Mouse (Mus musculus) brain, adult 2 months (tissue): ENCODE measurements around the gene Fgfr2.
A peak's percentile ranks its signal among the peaks of the same experiment; 100 is the strongest.
"Not testable (repeated sequence)": the region's sequence is repeated elsewhere in the genome, so short reads cannot be mapped to it uniquely, and the experiment has no call there.

Experiments used
- DNase-seq: peaks from one replicate; pipeline ENCODE4 v3.0.0; 2011; ENCODE audit warnings: low read depth, low spot score

The Fgfr2 gene

GRCm38 (mm10) chr7:130625361-130625760, 2497.8 kb downstream of the Fgfr2 start:
- DNase-seq, result no peak

- DNase-seq, result no peak
Measured at GRCm38 (mm10) chr7:130624299-130624698, 2498.9 kb downstream of the Fgfr2 start.

GRCm38 (mm10) chr7:130622359-130622758, 2500.8 kb downstream of the Fgfr2 start:
- DNase-seq, result no peak

GRCm38 (mm10) chr7:130621953-130622352, 2501.2 kb downstream of the Fgfr2 start:
- DNase-seq, result no peak

GRCm38 (mm10) chr7:130621068-130621467, 2502.1 kb downstream of the Fgfr2 start:
- DNase-seq, result no peak

GRCm38 (mm10) chr7:130617591-130617990, 2505.6 kb downstream of the Fgfr2 start:
- no peak for DNase-seq

- no peak for DNase-seq
Measured at GRCm38 (mm10) chr7:130613973-130614372, 2509.2 kb downstream of the Fgfr2 start.

GRCm38 (mm10) chr7:130606958-130607357, 2516.2 kb downstream of the Fgfr2 start:
- DNase-seq, result no peak

- DNase-seq, result no peak
Measured at GRCm38 (mm10) chr7:130605111-130605510, 2518.0 kb downstream of the Fgfr2 start.

- DNase-seq, result peak; percentile 79
Measured at GRCm38 (mm10) chr7:130604390-130604789, 2518.8 kb downstream of the Fgfr2 start.

- DNase-seq, result peak; percentile 89
Measured at GRCm38 (mm10) chr7:130603556-130603955, 2519.6 kb downstream of the Fgfr2 start.

- DNase-seq, result no peak
Measured at GRCm38 (mm10) chr7:130602804-130603203, 2520.3 kb downstream of the Fgfr2 start.

- no peak for DNase-seq
Measured at GRCm38 (mm10) chr7:130600546-130600945, 2522.6 kb downstream of the Fgfr2 start.

GRCm38 (mm10) chr7:130600074-130600473, 2523.1 kb downstream of the Fgfr2 start:
- DNase-seq, result no peak

- DNase-seq, result no peak
Measured at GRCm38 (mm10) chr7:130597546-130597945, 2525.6 kb downstream of the Fgfr2 start.

- not testable (repeated sequence) for DNase-seq
Measured at GRCm38 (mm10) chr7:130596079-130596855, 2526.9 kb downstream of the Fgfr2 start.

GRCm38 (mm10) chr7:130593375-130594239, 2529.5 kb downstream of the Fgfr2 start:
- DNase-seq, result not testable (repeated sequence)

GRCm38 (mm10) chr7:130592975-130593374, 2530.2 kb downstream of the Fgfr2 start:
- not testable (repeated sequence) for DNase-seq

GRCm38 (mm10) chr7:130590845-130591437, 2532.2 kb downstream of the Fgfr2 start:
- DNase-seq, result no peak

- peak; percentile 42 for DNase-seq
Measured at GRCm38 (mm10) chr7:130590081-130590828, 2532.9 kb downstream of the Fgfr2 start.

GRCm38 (mm10) chr7:130586521-130587072, 2536.6 kb downstream of the Fgfr2 start:
- no peak for DNase-seq
